Mouse (Mus musculus): ENCODE results near the gene Zmiz1.

GRCm38 (mm10) chr14:25586846-25587486 is 128.0 kb downstream of the Zmiz1 start:
- TF ChIP-seq TAL1 (IDR thresholded peaks at IDR 0.05; ENCODE audit: low read length) (no peak), GATA1 (IDR thresholded peaks at IDR 0.05; ENCODE audit: low read length) (no peak)
